Mouse (Mus musculus): ENCODE measurements around the gene Pla2g5.

DNA sequence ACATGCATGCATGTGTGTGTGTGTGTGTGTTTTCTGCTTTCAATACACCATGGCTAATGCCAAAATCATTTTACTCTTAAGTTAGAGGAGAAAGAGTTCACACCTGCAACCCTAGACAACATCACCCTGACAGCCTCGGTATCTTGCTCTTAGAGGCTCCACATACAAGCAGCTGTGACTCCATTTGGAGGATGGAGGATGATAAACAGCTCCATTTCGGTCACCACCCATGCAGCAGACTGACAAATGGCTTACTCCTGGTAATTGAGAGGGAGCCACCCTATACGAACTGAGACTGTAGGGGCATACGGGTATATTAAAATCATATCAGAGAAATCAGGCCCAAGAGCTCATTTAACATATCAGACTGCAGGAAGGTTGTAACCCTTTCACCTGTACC, 74.9 kb downstream of the Pla2g5 start:
- TF ChIP-seq CTCF (IDR thresholded peaks at IDR 0.05; ENCODE audit: low read depth, low read length), result no peak
- no peak for TF ChIP-seq GATA1 (IDR thresholded peaks at IDR 0.05; ENCODE audit: borderline replicate concordance, low read length)
- TF ChIP-seq TAL1 (conservative IDR thresholded peaks at IDR 0.05; ENCODE audit: low read depth, low read length), result no peak
- TF ChIP-seq GATA2 (IDR thresholded peaks at IDR 0.05; ENCODE audit: borderline replicate concordance, low read depth, low read length), result no peak
- TF ChIP-seq POLR2AphosphoS5 (IDR thresholded peaks at IDR 0.05; ENCODE audit: insufficient replicate concordance, low read depth, low read length), result no peak

All from G1E (cell line).